Mouse (Mus musculus) fat pad, adult 2 months (tissue): ENCODE results near the gene Wdfy2.
"Not testable (repeated sequence)": the region's sequence is repeated elsewhere in the genome, so short reads cannot be mapped to it uniquely, and the experiment has no call there.

Experiments
- DNase-seq: peaks from one replicate; pipeline ENCODE4 v3.0.0-alpha.2; 2011; ENCODE audit warnings: low read depth, low spot score; ENCODE audit errors: extremely low read depth

Gene Wdfy2

DNA sequence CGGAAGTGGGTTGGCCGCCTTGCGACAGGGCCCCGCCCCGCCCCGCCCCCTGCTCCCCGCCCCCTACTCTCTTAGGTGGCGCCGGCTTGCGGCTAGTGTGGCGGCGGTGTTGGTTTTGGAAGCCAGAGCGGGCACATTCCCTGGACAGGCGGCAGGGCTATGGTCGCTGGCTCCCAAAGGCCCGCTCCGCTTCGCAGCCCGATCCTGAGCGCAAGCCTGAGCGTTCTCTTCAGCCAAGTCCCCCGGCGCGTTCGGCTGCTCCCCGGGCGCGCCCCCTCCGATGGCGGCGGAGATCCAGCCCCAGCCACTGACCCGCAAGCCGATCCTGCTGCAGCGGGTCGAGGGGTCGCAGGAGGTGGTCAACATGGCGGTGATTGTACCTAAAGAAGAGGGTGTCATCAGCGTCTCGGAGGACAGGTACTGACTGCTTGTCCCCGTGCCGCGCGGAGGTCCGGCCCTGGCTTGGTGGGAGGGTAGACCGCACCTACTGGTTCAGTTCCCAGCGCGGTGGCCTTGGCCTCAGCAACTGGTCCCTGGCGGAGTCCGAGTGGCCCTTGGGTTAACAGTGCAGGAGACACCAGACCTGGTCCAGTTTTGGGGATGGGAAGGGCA is at the start of gene Wdfy2:
Gene Wdfy2 (plus strand): TSS at position 38 of the 612 bp plus-strand sequence.
- DNase-seq = no peak

DNA sequence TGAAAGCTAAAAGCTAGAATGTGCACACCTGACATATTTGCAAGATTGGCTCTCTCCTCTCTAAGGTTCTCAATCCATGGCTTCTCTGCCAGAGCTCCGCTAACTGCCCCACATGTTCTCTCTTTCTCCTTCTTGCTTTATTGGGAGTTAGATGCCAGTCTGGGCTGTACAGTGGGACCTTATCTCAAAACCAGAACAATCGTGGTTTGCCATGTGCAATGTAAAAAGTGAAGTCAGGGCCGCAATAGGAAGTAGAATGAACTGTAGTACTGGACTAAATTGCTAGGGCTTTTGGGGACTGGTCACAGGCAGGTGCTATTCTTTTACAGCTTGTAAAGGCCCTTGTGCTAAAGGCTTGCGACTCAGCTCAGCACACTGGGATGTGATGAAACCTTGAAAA is 48.2 kb upstream of the Wdfy2 start:
- DNase-seq = no peak

DNA sequence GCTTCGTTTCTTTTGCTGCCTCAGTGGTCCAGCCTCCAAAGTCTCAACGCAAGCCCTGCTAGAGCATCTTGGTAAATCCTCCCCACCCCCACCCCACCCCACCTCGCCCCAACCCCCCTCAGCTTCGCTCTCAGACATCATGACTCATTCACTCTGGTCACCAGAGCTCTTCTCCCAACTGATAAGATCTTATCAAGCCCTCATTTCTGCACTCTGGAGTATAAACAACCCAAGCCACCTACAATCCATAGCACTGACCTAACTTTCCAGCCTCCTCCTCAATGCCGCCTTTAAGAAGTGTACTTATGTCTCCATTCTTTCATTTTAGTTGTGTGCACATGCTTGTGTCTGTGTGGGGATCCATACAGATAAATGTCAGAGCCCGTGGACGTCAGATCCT is 41.8 kb upstream of the Wdfy2 start:
- no peak for DNase-seq

DNA sequence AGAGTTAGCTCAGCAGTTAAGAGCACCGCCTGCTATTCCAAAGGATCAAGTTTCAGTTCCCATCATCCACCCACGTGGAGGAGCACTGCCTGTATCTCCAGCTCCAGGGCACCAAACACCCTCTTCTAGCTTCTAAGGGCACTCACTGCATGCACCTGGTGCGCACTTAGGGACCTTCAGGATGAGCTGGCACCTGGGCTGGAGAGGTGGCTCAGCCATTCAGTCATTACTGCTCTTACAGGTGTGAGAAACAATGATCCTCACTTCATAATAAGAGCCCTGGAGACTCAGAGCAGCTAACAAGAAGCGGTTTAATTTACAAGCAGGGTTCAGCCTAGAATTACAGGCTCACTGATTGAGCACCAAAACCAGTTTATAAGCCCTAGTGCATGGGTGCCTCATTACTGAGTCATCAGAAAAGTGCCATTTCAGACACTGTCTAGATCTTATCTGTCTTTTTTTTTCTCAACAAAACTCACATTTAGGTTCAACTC is 38.8 kb upstream of the Wdfy2 start:
- DNase-seq = no peak

DNA sequence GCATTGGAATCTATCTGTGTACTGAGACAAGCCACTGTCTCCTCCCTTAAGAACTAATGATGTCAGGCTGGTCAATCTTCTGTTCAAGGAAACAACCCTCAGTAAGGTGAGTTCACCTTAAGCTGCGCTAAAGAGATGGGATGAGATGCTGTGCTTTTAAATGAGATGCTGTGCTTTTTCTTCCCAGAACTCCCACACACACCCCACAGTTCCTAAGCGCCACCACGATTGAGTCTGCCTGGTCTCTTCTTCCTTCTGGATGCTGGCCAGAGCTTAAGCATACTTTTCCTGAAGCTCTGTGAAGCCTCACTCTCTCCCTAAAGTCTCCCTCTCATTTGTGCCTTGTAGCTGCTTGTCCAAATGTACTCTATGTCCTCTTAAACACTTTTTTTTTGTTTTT is 36.7 kb upstream of the Wdfy2 start:
- DNase-seq = no peak

DNA sequence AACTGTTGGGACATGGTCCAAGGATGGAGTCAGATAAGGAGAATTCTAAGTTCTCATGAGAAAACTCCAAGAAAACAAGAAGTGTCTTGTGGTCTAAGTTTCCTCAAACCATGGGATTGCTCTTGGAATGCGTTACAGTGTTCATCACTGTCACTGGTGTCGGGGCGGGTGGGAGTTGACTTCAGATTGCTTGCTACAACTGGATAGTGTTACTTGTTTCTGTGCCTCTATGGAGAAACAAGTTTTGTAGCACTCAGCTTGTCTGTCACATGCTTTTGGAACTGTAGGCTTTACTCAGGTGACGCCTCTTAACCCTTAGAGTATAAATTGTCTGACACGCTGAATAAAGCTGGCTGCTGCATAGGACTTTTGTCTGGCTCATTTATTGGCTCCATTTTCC is 34.3 kb upstream of the Wdfy2 start:
- no peak for DNase-seq

DNA sequence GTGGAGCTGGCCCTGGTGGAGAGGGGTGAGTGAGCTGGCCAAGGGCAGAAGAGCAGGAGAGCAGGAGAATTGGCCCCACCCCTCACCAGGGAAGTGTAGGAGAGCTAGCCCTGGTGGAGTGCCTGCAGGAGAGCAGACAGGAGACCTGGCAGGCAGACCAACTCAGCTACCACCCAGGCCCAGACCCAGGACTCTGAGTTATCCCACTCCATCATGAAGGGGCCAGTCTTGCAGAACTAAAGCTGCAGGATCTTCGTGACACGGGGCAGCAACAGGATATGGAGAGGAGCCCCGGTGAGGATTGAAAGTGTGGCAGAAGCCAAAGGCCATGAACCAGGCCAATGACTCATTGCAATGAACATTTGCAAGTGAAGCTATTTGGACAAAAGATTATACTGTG is 30.6 kb upstream of the Wdfy2 start:
- DNase-seq = no peak

DNA sequence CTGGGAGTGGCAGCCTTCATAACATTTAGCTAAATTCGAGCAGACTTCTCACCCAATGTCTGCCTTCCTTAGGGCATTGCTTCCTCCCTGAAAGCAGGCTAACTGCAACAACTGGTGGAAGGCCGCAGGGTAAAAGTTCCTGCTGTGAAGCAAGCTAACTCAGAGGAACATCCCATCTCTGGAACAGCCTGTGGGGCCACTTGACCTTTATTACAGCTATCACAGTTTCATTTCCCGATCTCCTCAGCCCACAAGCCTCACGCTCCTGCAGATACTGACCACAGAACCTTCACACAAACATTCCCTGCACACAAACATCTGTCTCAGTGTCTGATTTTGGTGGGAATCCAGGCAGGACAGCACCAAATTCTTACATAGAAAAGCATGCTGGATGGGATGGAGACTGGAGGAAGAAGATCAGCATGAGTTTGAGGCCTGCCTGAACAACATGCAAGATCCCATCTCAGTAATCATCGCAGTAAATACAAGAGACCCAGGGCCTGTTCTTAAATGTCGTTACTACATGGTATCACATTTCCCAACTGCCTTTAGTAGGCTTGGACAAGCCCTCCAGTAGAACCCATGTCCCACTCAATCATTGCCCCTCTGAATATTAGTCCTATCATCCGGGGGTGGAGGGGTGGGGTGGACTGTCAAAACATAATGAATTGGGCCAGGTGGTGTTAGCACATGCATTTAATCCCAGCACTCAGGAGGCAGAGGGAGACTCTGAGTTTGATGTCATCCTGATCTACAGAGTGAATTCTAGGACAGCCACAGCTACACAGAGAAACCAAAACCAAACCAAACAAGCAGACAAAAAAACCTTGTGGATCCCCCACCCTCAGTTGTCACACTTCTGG is 28.6 kb upstream of the Wdfy2 start:
- DNase-seq = no peak

DNA sequence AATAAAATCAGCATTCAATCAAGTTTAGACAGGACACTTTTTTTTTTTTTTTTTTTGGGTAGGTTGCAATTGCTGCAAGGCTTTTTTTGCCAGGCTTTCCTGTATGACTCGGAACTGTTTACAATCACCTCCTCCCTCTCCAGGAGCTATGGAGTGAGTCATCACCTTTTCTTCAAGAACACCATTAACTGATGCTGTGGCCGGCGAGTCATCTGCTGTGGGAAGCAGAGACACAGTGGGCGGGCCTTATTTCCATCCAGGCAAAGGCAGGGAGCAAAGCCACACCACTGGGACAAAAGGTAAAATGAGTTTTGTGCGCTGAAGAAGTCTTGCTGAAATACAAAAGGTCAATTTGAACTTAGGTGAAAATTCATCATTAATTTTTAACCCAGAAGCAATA is 24.7 kb upstream of the Wdfy2 start:
- peak; percentile 21 for DNase-seq

DNA sequence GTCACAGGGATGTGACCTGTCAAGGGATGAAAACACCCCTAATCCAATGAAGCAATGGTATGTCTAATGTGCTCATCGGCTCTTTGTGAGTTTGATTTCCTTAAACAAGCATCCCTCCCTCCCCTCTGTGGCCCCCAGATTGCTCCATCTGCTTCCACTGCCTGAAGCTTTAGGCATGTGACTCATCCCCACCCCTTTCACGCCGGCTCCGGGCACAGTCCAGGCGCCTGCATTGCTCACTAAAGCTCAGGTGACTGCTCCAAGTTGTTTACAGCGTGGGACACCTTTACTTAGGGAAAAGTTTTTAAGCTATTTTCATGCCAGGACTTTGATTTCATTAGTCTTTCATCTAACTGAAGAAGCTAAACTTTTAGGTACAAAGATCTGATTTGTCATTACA is 22.9 kb upstream of the Wdfy2 start:
- DNase-seq = no peak

DNA sequence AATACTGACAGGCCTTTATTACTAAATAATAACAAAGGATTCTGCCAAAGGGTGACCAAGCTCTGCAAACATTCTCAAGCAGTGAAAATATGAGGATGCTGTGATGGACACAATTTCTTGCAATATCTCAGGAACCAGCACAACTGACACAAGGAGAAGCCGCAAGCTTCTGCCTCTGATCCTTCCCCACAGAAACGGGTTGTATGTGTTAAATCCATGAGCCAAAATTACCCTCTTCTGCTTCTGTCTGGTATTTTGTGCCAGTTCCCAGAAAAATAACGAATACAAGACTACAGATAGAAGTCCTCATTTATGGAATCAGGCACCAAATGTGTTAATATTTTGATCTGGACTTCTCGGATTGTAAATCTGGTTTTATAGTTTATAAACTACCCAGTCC is 20.7 kb upstream of the Wdfy2 start:
- no peak for DNase-seq

DNA sequence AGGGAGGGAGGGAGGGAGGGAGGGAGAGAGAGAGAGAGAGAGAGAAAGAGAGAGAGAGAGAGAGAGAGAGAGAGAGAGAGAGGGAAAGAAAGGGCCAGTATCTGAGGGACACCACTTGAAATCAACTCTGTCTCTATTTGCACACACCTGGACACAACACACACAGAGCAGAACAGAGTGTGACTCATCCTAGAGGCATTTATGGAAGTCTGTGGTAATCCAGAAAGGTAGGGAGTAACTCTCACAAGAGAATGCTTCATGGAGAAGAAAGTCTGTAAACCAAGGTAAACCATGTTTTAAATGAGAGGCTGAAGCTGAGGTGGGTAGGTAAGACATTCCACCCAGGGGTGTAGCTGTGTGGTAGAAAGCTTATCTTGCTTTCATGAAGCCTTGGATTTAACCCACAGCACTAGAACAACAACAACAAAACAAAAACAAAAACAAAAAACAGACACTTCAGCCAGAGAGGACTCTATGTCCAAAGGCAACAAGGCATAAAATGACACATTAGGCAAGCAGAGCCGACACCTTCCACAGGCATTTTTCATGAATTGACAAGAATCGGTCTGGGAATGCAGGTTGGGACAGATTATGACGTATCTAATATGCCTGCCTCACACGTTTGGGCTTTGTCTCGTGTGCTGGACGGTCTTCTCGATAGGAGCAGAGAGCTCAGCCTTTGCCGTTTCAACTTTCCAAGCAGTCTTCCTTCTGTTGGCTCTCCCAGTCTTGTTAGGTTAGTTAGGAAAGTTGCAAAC is 11.7 kb upstream of the Wdfy2 start:
- DNase-seq = no peak

DNA sequence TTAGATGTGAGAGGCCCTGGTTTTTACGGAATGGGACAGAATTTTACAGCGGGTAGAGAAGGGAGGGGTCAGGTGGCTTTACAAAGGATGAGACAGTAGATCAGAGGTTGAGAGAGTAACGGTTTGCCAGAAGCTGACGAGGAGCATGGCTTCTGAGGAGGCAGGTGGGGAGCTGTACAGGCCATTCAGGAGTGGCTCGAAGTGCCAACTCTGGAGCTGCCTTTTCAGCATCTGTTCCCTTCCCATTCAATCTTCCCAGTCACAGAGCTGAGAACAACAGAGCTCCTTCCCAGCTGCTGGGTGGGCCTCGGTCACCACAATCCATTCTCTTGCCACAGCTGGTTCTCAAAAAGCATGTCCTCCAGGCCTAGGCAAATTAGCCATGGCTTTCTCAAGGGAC is 8.2 kb upstream of the Wdfy2 start:
- no peak for DNase-seq

DNA sequence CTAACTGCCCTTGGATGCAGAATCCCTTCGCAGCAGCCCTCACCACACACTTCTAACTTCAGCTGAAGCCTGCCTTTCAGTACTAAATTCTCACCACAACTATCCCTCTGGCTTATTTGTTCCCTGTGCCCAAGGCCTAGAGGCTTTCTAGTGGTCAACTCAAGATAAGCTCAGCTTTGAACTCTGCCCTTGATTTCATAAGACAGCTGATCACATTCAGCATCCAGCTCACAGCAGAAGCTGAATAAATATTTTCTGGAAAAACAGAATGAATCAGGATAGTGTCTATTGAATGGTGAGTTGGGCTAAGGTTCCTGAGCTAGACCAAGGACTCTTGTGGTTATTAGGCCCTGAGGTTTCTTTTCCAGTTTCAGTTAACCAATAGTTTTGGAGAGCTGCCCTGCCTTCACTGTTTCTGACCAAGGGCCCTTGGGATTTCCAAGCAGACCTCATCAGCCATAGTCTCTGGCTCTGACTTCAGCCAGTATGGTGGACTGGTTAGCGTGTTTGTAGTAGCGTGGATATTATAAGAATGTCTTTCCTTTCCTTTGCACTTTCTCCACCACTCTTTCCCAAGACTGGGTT is 5.7 kb upstream of the Wdfy2 start:
- no peak for DNase-seq

DNA sequence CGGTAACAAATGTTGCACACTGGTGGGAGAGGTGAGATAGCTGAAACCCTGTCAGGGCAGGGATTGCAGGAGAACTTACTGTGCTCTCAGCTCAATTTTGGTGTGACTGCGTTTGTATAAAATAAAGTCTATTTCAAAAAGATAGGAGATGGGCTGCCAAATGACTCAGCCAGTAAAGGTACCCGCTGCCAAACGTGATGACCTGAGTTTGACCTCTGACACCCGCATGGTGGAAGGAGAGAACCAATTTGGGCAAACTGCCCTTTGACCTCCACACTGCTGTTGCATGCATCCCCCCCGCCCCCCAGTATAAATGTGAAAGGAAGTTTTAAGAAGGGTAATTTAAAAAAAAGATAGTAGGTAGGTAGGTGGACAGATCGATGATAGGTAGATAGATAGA is 4.4 kb upstream of the Wdfy2 start:
- no peak for DNase-seq

DNA sequence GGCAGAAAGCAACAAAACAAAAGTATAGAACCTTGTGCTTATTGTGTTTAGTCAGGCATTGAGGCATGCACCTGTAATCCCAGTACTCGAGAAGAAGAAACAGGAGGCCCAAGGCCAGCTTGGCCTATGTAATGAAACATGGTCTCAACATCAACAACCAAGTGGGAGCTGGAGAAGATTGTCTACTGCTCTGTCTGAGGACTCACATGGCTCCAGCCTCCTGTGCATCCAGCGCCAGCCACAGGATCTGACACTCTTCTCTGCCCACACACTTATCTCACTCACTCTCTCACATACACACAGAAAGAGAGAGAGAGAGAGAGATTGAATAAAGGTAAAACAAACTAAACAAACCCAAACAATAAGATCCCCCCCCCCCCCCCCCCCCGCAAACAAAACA is 3.9 kb upstream of the Wdfy2 start:
- no peak for DNase-seq

DNA sequence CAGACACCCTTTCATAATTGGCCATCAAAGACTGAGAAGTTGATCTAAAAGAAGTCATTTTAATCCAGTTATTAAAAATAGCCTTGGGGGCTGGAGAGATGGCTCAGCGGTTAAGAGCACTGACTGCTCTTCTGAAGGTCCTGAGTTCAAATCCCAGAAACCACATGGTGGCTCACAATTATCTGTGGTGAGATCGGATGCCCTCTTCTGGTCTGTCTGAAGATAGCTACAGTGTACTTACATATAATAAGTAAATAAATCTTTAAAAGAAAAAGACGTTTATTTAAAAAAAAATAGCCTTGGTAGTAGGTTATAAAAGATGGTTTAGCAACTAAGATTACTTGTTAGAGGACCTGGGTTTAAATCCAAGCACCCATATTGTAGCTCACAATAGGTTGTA is 1.7 kb upstream of the Wdfy2 start:
- not testable (repeated sequence) for DNase-seq

DNA sequence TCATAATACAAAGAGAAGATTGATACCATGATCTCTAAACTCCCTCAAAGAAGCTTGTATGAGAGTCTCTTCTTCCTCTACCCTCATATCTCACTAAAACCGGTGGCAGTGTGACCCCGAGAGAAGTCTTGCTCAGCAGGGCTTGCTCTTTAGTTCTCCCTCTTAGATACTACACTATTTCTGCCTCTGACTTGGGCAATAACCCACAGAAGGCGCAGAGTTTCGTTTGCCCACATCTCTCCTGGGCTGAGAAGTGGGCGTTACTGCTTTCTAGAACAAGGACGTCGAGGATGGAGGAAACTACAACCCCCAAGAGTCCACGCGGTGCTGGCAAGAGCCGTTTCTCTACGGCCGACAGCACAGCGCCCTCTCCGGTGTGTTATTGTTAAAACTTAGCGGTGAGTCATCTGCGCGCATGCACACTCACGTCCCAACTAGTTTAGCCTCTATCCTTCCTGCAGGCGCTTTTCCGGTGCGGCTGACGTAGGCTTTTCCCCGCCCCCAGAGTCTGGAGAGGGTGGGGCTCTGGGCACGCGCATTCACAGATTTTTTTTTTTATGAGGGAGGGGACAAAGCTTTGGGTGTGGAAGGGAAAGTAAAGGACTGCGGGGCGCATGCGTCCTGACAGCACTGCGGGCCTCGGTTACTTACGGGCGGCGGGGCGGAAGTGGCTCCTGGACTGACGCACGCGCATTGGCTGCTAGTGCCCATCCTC is 395 bp upstream of the Wdfy2 start:
- peak; percentile 87 for DNase-seq

DNA sequence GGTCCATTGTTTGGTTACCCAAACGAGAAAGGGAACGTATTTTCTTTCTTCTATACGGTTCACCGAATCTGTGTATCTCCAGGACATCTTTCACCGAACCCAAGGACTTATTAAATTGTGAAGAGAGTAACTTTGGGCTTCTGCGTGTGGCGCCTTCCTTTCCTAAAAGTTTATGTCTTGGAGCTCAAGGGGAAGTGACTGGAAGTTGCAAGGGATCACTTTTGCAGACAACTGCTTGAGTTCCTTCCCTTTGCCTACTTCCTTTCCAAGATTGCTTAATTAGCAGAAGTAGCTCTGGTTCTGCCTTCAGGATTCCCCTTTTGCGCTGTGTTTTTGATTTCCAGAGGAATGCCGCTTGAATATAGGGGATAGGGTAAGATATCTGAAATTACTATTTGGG is 858 bp downstream of the Wdfy2 start:
- no peak for DNase-seq

DNA sequence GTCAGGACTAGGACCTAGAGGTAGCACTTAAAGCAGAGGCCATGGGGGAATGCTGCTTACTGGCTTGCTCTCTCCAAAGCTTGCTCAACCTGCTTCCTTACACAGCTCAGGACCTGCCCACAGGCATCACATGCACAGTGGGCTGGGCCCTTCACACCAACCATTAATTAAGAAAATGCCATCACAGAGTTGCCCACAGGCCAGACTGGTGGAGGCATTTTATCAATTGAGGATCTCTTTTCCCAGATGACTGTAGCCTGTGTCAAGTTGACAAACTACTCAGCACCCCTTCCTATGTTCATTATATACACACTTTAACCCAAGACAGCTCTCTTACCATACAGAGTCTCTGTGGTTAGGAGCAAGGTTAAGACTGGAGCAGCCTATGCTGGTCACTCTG is 4.2 kb downstream of the Wdfy2 start:
- no peak for DNase-seq

DNA sequence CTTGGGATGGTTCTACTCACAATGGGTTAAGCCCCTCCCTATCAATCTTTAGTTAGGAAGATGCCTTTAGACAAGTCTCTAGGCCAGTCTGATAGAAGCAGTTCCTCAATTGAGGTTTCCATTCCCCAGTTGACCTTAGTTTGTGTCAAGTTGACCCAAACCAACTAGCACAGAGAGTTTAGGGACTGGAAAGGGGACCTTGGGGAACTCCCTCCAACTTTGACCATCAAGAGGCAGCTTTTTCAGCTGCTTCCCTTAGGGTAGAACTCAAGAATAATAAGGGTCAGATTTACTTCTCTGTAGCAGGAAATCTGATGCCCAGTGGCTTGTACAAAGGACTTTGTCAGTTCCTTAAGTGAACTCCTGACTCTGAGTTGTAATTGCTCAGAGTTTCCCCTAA is 5.0 kb downstream of the Wdfy2 start:
- DNase-seq = no peak
